Comparison of ENCODE assay signal across 8 mouse cellular contexts in genomic region chr9:107230991-107231538, GRCm38 (mm10). TPM values are rescaled to one million over a fixed set of nuclear protein-coding genes. Genes with fewer than 3 reads are reported as not detected.
DNase-seq lines count a peak whose midpoint lies in the region; ATAC-seq and TF ChIP-seq lines count a peak whose summit lies in the region.

No protein-coding gene starts in this region.

- H3K27me3 ChIP-seq in embryonic facial prominence, embryonic 13.5 days, result peaks cover 92% of the 10 kb centered on the region
- peaks cover 78% of the 10 kb centered on the region for H3K27me3 ChIP-seq in liver, postnatal 0 days (ENCODE audit: insufficient read depth, low read length)

- H3K9me3 ChIP-seq in embryonic facial prominence, embryonic 13.5 days, result no peaks in the 10 kb centered on the region
- no peaks in the 10 kb centered on the region for H3K9me3 ChIP-seq in liver, postnatal 0 days (ENCODE audit: low read length)

- peak overlapping the region; percentile 99 for H3K4me2 ChIP-seq in embryonic facial prominence, embryonic 13.5 days
- peak overlapping the region; percentile 78 for H3K4me2 ChIP-seq in liver, postnatal 0 days (ENCODE audit: low read depth, low read length)

- DNase-seq in left cerebral cortex, adult 18-20 months (ENCODE audit: low spot score in 2 of 2), result peak; percentile 75 to 76
- DNase-seq in left cerebral cortex, adult 9 months (ENCODE audit: low spot score in 2 of 2), result no peak
- peak; percentile 80 for DNase-seq in brain, adult 2 months (ENCODE audit: low read depth, low spot score)
- peak; percentile 43 for DNase-seq in induced T-regulatory cell, adult 2 months (ENCODE audit: low read depth)
- peak; percentile 21 for DNase-seq in liver, postnatal 0 days
- peak; percentile 85 for DNase-seq in right cerebral cortex, postnatal 4 days

- no peaks in the 10 kb centered on the region for H3K36me3 ChIP-seq in embryonic facial prominence, embryonic 13.5 days
- no peaks in the 10 kb centered on the region for H3K36me3 ChIP-seq in liver, postnatal 0 days (replicated peaks; ENCODE audit: insufficient read depth, low read length)

- no peak overlapping the region for H3K27ac ChIP-seq in embryonic facial prominence, embryonic 13.5 days
- H3K27ac ChIP-seq in liver, postnatal 0 days (ENCODE audit: low read depth), result no peak overlapping the region

- H3K4me3 ChIP-seq in embryonic facial prominence, embryonic 13.5 days, result peak overlapping the region; percentile 59
- H3K4me3 ChIP-seq in liver, postnatal 0 days (ENCODE audit: low read depth, low read length), result peak overlapping the region; percentile 49

- peaks cover 8% of the 10 kb centered on the region for H3K4me1 ChIP-seq in embryonic facial prominence, embryonic 13.5 days
- H3K4me1 ChIP-seq in liver, postnatal 0 days (ENCODE audit: insufficient read depth), result peaks cover 6% of the 10 kb centered on the region

- peak overlapping the region; percentile 62 for H3K9ac ChIP-seq in embryonic facial prominence, embryonic 13.5 days
- H3K9ac ChIP-seq in liver, postnatal 0 days (replicated peaks), result no peak overlapping the region

- TF ChIP-seq EP300 in liver, postnatal 0 days (IDR thresholded peaks at IDR 0.05; ENCODE audit: low read depth), result no peak

- 2% methylated on average over 37 of the region's 50 CpGs for WGBS in embryonic facial prominence, embryonic 13.5 days
- WGBS in liver, postnatal 0 days (ENCODE audit: insufficient replicate concordance), result 4% methylated on average over 20 of the region's 50 CpGs

- no peak for ATAC-seq in embryonic facial prominence, embryonic 13.5 days (ENCODE audit: insufficient number of reproducible peaks, insufficient read depth, low FRiP score, low TSS enrichment, low read depth)
- no peak for ATAC-seq in liver, postnatal 0 days
- ATAC-seq in megakaryocyte-erythroid progenitor cell, adult 5-6 weeks (replicated peaks; ENCODE audit: low FRiP score, low TSS enrichment, poor library complexity, severe bottlenecking), result no peak

- TF ChIP-seq CTCF in liver, postnatal 0 days (IDR thresholded peaks at IDR 0.05; ENCODE audit: low read depth), result no peak

RNA-seq across cellular contexts. Expression of gene Dock3, which starts 0.6 kb away (rescaled TPM):
- 100 to 1,000 TPM; 199 to 214 TPM for total RNA-seq in left cerebral cortex, adult 18-20 months (2021)
- 0.77 and 1.3 TPM in 2 replicates for polyA plus RNA-seq in embryonic facial prominence, embryonic 13.5 days (2015; fragmentation: Nextera tagmentation; extraction: Ambion mirVana)
- 0.02 TPM in 1 of 2 replicates, not detected in the other for polyA plus RNA-seq in liver, postnatal 0 days (2015; fragmentation: Nextera tagmentation; extraction: Ambion mirVana)
- 0.09 TPM in 1 of 2 replicates, not detected in the other for total RNA-seq in megakaryocyte-erythroid progenitor cell, adult 5-6 weeks (2014; fragmentation: Nextera tagmentation)
- not detected in 2 replicates for total RNA-seq in megakaryocyte-erythroid progenitor cell, adult 5-6 weeks (2017)

RNA-seq across cellular contexts. Expression of gene Mapkapk3, which starts 58.6 kb away (rescaled TPM):
- 1 to 10 TPM; 3.3 to 4.3 TPM for total RNA-seq in left cerebral cortex, adult 18-20 months (2021)
- polyA plus RNA-seq in embryonic facial prominence, embryonic 13.5 days (2015; fragmentation: Nextera tagmentation; extraction: Ambion mirVana), result 7.6 and 10.7 TPM in 2 replicates
- polyA plus RNA-seq in liver, postnatal 0 days (2015; fragmentation: Nextera tagmentation; extraction: Ambion mirVana), result 7.8 and 8.3 TPM in 2 replicates
- 26.8 and 34.0 TPM in 2 replicates for total RNA-seq in megakaryocyte-erythroid progenitor cell, adult 5-6 weeks (2014; fragmentation: Nextera tagmentation)
- 26.9 and 31.6 TPM in 2 replicates for total RNA-seq in megakaryocyte-erythroid progenitor cell, adult 5-6 weeks (2017)

Comparison
In these comparisons a context has a peak if more than half of its experiments do, and no peak if none do; other contexts are left out.
1. DNase-seq: peak in left cerebral cortex, adult 18-20 months (2 of 2), brain, adult 2 months (single experiment), induced T-regulatory cell, adult 2 months (single experiment), liver, postnatal 0 days (single experiment) and right cerebral cortex, postnatal 4 days (single experiment); none in left cerebral cortex, adult 9 months (0 of 2).
2. RNA of gene Dock3, which starts 0.6 kb away (total RNA-seq): 199 to 214 TPM in left cerebral cortex, adult 18-20 months; 0.09 TPM in megakaryocyte-erythroid progenitor cell, adult 5-6 weeks; every median in the first group is over 100 times any median in the second.
3. RNA of gene Mapkapk3, which starts 58.6 kb away (total RNA-seq): 26.8 to 34.0 TPM in megakaryocyte-erythroid progenitor cell, adult 5-6 weeks; 3.3 to 4.3 TPM in left cerebral cortex, adult 18-20 months; every median in the first group is over 4 times any median in the second.